Mouse (Mus musculus) layer of hippocampus, postnatal 14 days (tissue): ENCODE results near the gene Rassf10. TPM values are rescaled to one million over a fixed set of nuclear protein-coding genes. Genes with fewer than 3 reads are reported as not detected.
"Not testable (repeated sequence)": the region's sequence is repeated elsewhere in the genome, so short reads cannot be mapped to it uniquely, and the experiment has no call there.

Experiments used
- DNase-seq, 2 experiments: peaks; one replicate each; pipeline ENCODE4 v3.0.0; 2021 to 2022; ENCODE audit warnings: low spot score in 2 of 2, mixed read lengths in 1 of 2
- long read RNA-seq, 2 experiments: library from polyadenylated mRNA; stranded (forward); transcript quantifications; one replicate each; pipeline ENCODE4 v2.0.0; 2021
- total RNA-seq, 2 experiments: library from RNA; stranded (reverse); gene quantifications; 2 replicates each; pipeline ENCODE4 v1.2.3; 2021

The Rassf10 gene
- total RNA-seq = 1 to 10 TPM; 4.6 to 5.5 TPM
- long read RNA-seq, experiment 1, transcript Rassf10-201 (1 exons, 3,496 nt) = major isoform, 9 of 9 reads
- long read RNA-seq, experiment 1, partial matches to known transcripts = 0 of 9 reads
- long read RNA-seq, experiment 1, other reads (novel, unspliced or antisense) = 0 of 9 reads
- long read RNA-seq, experiment 2, transcript Rassf10-201 (1 exons, 3,496 nt) = major isoform, 11 of 11 reads
- long read RNA-seq, experiment 2, partial matches to known transcripts = 0 of 11 reads
- long read RNA-seq, experiment 2, other reads (novel, unspliced or antisense) = 0 of 11 reads

- DNase-seq = peak; percentile 33 to 45
Measured at GRCm38 (mm10) chr7:112953777-112954291, at the start of gene Rassf10. Rassf10 (plus strand) TSS chr7:112953962.

GRCm38 (mm10) chr7:112906848-112907247 is 46.9 kb upstream of the Rassf10 start:
- no peak for DNase-seq

GRCm38 (mm10) chr7:112907468-112907867 is 46.3 kb upstream of the Rassf10 start:
- DNase-seq = no peak

- no peak for DNase-seq
Measured at GRCm38 (mm10) chr7:112909164-112909563, 44.6 kb upstream of the Rassf10 start.

- no peak for DNase-seq
Measured at GRCm38 (mm10) chr7:112912969-112913368, 40.8 kb upstream of the Rassf10 start.

- DNase-seq = peak in 1 of 2 experiments; percentile 43
Measured at GRCm38 (mm10) chr7:112915571-112915970, 38.2 kb upstream of the Rassf10 start.

- DNase-seq = no peak
Measured at GRCm38 (mm10) chr7:112917613-112918278, 36.0 kb upstream of the Rassf10 start.

GRCm38 (mm10) chr7:112918279-112918991 is 35.3 kb upstream of the Rassf10 start:
- DNase-seq = peak in 1 of 2 experiments; percentile 10

- DNase-seq = peak; percentile 44 to 70
Measured at GRCm38 (mm10) chr7:112919845-112920244, 33.9 kb upstream of the Rassf10 start.

- no peak for DNase-seq
Measured at GRCm38 (mm10) chr7:112922801-112923200, 31.0 kb upstream of the Rassf10 start.

- DNase-seq = no peak
Measured at GRCm38 (mm10) chr7:112923712-112924111, 30.1 kb upstream of the Rassf10 start.

GRCm38 (mm10) chr7:112930669-112931068 is 23.1 kb upstream of the Rassf10 start:
- no peak for DNase-seq

- not testable (repeated sequence) for DNase-seq
Measured at GRCm38 (mm10) chr7:112935876-112936275, 17.9 kb upstream of the Rassf10 start.

- no peak for DNase-seq
Measured at GRCm38 (mm10) chr7:112937089-112937488, 16.7 kb upstream of the Rassf10 start.

- DNase-seq = no peak
Measured at GRCm38 (mm10) chr7:112938959-112939358, 14.8 kb upstream of the Rassf10 start.

- DNase-seq = no peak
Measured at GRCm38 (mm10) chr7:112942567-112942966, 11.2 kb upstream of the Rassf10 start.

- no peak for DNase-seq
Measured at GRCm38 (mm10) chr7:112943056-112943455, 10.7 kb upstream of the Rassf10 start.

GRCm38 (mm10) chr7:112946706-112947105 is 7.1 kb upstream of the Rassf10 start:
- DNase-seq = no peak

GRCm38 (mm10) chr7:112954351-112955102 is 765 bp downstream of the Rassf10 start:
- peak in 1 of 2 experiments; percentile 9 for DNase-seq

- no peak for DNase-seq
Measured at GRCm38 (mm10) chr7:112955103-112955827, 1.5 kb downstream of the Rassf10 start.
